Mouse (Mus musculus): Measurements from ENCODE around the gene Cfap74. TPM values are rescaled to one million over a fixed set of nuclear protein-coding genes. Genes with fewer than 3 reads are reported as not detected.

Gene Cfap74
- total RNA-seq, 2 experiments from 2014 or later: 0.23 to 1.0 TPM

DNA sequence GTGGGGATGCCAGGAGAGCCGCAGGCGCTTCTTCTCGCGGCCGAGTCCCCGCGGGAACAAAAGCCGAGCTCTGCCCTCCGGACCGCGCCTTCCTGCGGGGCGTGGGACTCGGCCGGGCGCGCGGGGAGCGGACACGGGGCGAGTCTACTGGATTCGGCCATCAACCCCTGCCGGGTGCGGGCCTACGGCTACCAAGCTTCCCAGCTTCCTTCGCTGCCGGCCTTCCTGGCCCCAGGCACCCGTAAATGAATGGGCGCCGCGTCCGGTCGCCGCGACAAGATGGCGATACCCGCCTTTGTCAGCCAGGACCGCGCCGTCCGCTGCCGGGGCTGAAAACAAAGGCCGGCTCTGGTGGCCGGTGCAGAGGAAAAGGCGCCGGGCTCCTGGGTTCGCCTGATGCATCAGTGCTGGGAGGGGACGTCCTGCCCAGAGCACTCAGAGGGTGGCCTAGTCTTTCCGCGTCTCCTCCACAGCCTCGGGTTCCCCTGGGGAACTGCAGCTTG is 83.2 kb downstream of the Cfap74 start:
- Histone ChIP-seq H3K27ac (peak overlapping the region; percentile 95), H3K4me3 (peak overlapping the region; percentile 91)
- peak; percentile 71 for DNase-seq
- intact Hi-C loops (cut with DNase I): loop anchor here (2.0 kb wide), 1 partner anchor 69 kb away; no protein-coding TSS in a partner anchor
- no peak for TF ChIP-seq CTCF (IDR thresholded peaks at IDR 0.05)

DNA sequence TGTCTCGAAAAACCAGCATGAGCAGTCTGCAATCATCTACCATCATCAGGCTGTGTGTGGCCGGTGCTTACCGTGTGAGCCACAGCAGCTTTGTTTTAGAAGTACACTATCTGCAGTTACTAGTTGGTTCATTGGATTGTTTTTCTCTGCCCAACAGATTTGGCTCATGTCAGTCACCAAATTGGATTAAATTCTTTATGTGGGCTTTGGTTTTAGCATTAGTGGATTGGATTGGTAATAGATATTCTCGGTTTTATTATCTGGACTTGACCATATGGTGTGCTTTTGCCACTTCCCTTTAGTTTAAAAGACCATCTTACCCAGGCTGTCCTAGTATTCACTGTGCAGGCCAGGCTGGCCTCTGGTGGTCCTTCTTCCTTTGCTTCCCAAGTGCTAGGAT is 85.9 kb downstream of the Cfap74 start:
- intact Hi-C loops (cut with DNase I): no loop called here
- H3K4me3 ChIP-seq: no peak overlapping the region
- no peak for DNase-seq
- TF ChIP-seq CTCF (IDR thresholded peaks at IDR 0.05): no peak
- H3K27ac ChIP-seq: no peak overlapping the region

DNA sequence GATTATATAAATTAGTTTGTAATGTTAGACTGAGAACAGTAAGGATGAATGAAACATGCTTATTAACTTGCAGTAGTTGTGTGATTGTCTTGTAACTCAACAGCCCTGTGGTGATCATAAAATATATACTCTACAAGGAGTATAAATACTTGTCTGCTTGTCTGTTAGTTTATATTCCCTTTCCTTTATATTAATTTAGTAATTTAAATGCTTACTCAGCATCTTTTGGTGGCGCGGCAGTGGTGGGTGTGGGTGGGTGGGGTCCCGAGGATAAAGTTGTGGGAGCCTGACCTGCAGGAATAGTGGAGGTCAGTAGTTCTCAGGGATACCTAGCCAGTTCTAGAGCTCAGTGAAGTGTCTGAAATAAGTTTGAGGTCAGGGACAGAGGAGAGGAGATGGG is 89.0 kb downstream of the Cfap74 start:
- Histone ChIP-seq H3K4me3 (no peak overlapping the region), H3K27ac (no peak overlapping the region)
- DNase-seq: no peak
- intact Hi-C loops (cut with DNase I): loop anchor here (2.0 kb wide), 1 partner anchor 19 kb away; no protein-coding TSS in a partner anchor
- no peak for TF ChIP-seq CTCF (IDR thresholded peaks at IDR 0.05)

DNA sequence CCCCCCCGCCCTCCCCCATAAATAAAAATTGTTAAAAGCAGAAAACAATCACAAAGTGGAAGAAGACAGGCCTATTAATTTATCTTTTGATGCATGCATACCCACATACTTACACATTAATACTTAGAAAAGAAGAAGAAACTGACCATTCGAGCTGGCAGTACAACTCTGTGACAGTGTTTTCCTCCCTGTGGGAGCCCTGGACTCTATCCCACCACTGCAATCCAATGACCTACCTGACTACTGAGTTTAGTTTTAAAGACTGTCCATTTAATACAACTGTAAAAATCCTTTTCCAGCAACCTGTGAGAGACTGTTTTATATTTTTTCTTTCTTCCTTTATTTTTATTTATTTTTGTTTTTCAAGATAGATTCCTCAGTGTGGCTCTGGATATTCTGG is 92.1 kb downstream of the Cfap74 start:
- no peak for TF ChIP-seq CTCF (IDR thresholded peaks at IDR 0.05)
- Histone ChIP-seq H3K27ac (no peak overlapping the region), H3K4me3 (no peak overlapping the region)
- DNase-seq: no peak
- intact Hi-C loops (cut with DNase I): no loop called here

DNA sequence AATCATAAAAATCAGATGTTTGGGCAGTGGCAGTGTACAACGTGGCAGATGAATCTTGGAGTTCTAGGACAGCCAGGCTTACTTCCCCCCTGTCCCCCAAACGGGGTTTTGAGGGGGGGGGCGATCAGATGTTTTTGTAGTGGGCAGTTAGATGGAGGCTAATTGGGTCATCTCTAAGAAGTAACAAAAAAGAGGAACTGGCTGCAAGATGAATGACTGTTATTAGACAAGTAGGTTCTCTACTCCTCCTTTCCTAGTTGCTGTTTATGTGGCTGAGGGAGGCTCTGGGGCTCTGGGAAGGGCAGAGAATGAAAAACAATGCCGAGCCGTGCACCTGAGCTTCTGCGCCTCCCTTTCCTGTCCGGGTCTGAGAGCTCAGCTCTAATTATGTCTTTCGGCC is 96.1 kb downstream of the Cfap74 start:
- intact Hi-C loops (cut with DNase I): no loop called here
- no peak for TF ChIP-seq CTCF (IDR thresholded peaks at IDR 0.05)
- 0 out of 2 replicates have a peak overlapping the region, but pooled peaks have one; percentile 7 for H3K27ac ChIP-seq
- H3K4me3 ChIP-seq: 0 out of 2 replicates have a peak overlapping the region, but pooled peaks have one; percentile 18
- no peak for DNase-seq

DNA sequence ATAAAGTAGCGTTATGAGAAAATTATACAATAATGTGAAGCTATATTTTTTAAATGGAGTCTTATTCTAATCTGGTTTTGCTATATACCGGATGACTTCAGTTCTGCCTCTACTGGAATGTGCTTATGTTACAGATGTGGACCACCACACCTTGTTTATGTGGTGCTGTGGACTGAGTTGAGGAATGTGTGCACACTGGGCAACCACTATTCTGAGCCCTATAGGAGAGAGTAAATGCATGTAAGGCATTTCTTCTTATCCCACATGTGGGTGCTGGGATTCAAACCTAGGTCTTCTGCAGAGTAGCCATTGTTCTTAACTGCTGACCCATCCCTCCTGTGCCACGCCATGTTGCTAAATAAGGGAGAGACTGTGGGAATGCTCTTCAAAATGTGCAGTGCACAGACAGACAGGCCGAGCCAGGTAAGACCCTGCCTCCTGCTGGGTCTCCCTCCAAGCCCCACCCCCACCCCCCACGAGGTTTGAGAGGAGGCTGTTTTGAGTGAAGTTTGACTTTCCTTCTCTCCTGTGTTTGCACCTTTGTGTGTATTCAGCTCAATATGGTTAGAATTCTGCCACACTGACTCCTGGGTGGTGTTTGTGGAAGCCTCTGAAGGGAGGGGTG is 96.8 kb downstream of the Cfap74 start:
- DNase-seq: no peak
- Histone ChIP-seq H3K27ac (no peak overlapping the region), H3K4me3 (no peak overlapping the region)
- intact Hi-C loops (cut with DNase I): no loop called here
- no peak for TF ChIP-seq CTCF (IDR thresholded peaks at IDR 0.05)

DNA sequence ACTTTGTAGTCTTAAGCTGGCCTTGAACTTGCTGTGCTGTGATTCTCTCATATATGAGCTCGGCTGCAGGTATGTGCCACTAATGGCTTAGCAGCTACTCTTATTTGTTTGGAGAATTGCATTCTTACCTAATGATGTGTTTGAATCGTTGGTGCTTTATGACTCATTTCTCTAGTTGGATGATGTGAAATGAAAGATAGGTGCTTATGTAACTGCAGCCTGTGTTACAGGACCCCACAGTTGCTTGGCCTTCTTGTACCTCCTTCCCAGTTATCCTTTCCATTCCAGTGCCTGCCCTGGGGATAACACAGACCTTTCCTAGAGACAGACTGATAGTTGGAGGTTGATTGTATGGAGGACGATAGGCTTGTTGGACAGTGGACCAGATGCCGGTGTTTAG is 99.6 kb downstream of the Cfap74 start:
- Histone ChIP-seq H3K27ac (no peak overlapping the region), H3K4me3 (no peak overlapping the region)
- intact Hi-C loops (cut with DNase I): no loop called here
- no peak for TF ChIP-seq CTCF (IDR thresholded peaks at IDR 0.05)
- DNase-seq: no peak

DNA sequence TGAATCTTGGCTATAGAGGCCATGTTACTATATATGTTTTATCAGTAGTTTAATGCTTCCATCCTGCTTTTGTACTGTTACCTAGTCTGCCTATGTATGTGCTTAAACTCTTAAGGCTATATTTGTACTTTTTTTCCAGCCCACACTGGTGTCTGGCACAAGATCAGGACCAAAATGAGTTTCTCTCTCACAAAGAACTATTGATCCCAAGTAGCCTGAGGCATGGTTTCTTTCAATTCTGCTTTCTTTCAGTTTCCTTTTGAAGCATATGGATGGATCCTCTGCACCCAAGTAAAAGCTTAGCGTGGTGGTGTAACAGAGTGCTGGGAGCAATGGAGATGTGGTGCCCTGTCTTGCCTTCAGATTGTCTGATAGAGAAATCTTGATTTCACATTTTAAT is 102.0 kb downstream of the Cfap74 start:
- no peak for TF ChIP-seq CTCF (IDR thresholded peaks at IDR 0.05)
- H3K4me3 ChIP-seq: no peak overlapping the region
- no peak overlapping the region for H3K27ac ChIP-seq
- intact Hi-C loops (cut with DNase I): no loop called here
- no peak for DNase-seq

DNA sequence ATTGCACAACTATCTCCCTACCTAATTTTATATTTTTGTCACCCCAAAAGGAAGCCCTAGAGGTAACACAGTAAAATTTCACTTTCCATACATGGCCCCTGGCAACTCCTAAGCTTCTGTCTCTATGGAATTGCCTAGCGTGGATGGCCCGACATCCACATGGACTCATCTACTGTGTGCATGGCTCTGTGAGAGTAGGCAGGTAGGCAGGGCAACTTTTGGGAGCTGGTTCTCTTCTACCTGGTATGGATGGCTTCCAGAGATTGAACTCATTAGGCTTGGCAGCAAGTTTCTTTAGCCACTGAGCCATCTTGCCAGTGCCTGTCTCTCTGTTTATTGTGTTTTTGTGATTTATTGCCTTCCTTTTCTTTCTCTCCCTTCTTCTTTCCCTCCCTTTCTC is 105.8 kb downstream of the Cfap74 start:
- Histone ChIP-seq H3K4me3 (no peak overlapping the region), H3K27ac (no peak overlapping the region)
- intact Hi-C loops (cut with DNase I): no loop called here
- TF ChIP-seq CTCF (IDR thresholded peaks at IDR 0.05): no peak
- DNase-seq: no peak

Other genes with a start within 250 kb of the Cfap74 start
- gene Ski, start 186.6 kb upstream of the Cfap74 start, total RNA-seq (2021): 10 to 100 TPM; 28.5 to 35.6 TPM
- 1 to 10 TPM; 4.6 to 6.1 TPM for gene Faap20, start 159.4 kb upstream of the Cfap74 start, total RNA-seq (2021)
- gene Prkcz, start 47.8 kb upstream of the Cfap74 start, total RNA-seq (2021): 1 to 10 TPM; 1.1 to 2.1 TPM
- gene Gabrd, start 11.1 kb upstream of the Cfap74 start, total RNA-seq (2021): under 1 TPM; 0.20 TPM
- gene Tmem52, start 59.9 kb downstream of the Cfap74 start, total RNA-seq (2021): 100 to 1,000 TPM; 215 to 248 TPM
- gene Gnb1, start 82.2 kb downstream of the Cfap74 start, total RNA-seq (2021): 10 to 100 TPM; 48.8 to 75.8 TPM
- gene Nadk, start 153.2 kb downstream of the Cfap74 start, total RNA-seq (2021): 10 to 100 TPM; 16.4 to 21.5 TPM
- gene Slc35e2, start 192.2 kb downstream of the Cfap74 start, total RNA-seq (2021): 1 to 10 TPM; 3.3 to 5.7 TPM
- gene Cdk11b, start 215.7 kb downstream of the Cfap74 start, total RNA-seq (2021): 10 to 100 TPM; 28.4 to 32.0 TPM
- gene Gm10563, start 236.2 kb downstream of the Cfap74 start, total RNA-seq (2021): not detected
- 1 to 10 TPM in 1 of 2 experiments, under 1 TPM in 1; 0.64 to 3.0 TPM for gene Mmp23, start 244.2 kb downstream of the Cfap74 start, total RNA-seq (2021)

All from gastrocnemius, adult 2 months (tissue).